Mouse (Mus musculus): ENCODE measurements at regions not wholly inside any gene's neighbourhood (a gene's known extent, or its start where the extent isn't known, plus 50 kb on each side); places are given as distances from the start of the nearest gene placed in this dataset.
A peak's percentile ranks its signal among the peaks of the same experiment; 100 is the strongest.

- no peak for DNase-seq
Observed at GRCm38 (mm10) chr16:77301270-77302171, 288.0 kb downstream of the Usp25 start.

GRCm38 (mm10) chr16:77300572-77301213 lies 287.2 kb downstream of the Usp25 start:
- DNase-seq, result no peak

GRCm38 (mm10) chr16:77295574-77296355 lies 282.3 kb downstream of the Usp25 start:
- DNase-seq, result no peak

- DNase-seq, result no peak
Observed at GRCm38 (mm10) chr16:77292317-77292771, 278.8 kb downstream of the Usp25 start.

GRCm38 (mm10) chr16:77291723-77292316 lies 278.3 kb downstream of the Usp25 start:
- no peak for DNase-seq

- no peak for DNase-seq
Observed at GRCm38 (mm10) chr16:77284205-77284604, 270.7 kb downstream of the Usp25 start.

- no peak for DNase-seq
Observed at GRCm38 (mm10) chr16:77279916-77280315, 266.4 kb downstream of the Usp25 start.

- no peak for DNase-seq
Observed at GRCm38 (mm10) chr16:77279495-77279894, 266.0 kb downstream of the Usp25 start.

- no peak for DNase-seq
Observed at GRCm38 (mm10) chr16:77273306-77273705, 259.8 kb downstream of the Usp25 start.

GRCm38 (mm10) chr16:77268926-77269325 lies 255.4 kb downstream of the Usp25 start:
- DNase-seq, result no peak

GRCm38 (mm10) chr16:77267679-77268078 lies 254.2 kb downstream of the Usp25 start:
- DNase-seq, result peak; percentile 77

GRCm38 (mm10) chr16:77252349-77252748 lies 238.8 kb downstream of the Usp25 start:
- DNase-seq, result no peak

GRCm38 (mm10) chr16:77251422-77251821 lies 237.9 kb downstream of the Usp25 start:
- no peak for DNase-seq

- DNase-seq, result no peak
Observed at GRCm38 (mm10) chr16:77240876-77241275, 227.4 kb downstream of the Usp25 start.

GRCm38 (mm10) chr16:77239176-77239790 lies 225.8 kb downstream of the Usp25 start:
- DNase-seq, result no peak

- no peak for DNase-seq
Observed at GRCm38 (mm10) chr16:77238358-77239175, 225.1 kb downstream of the Usp25 start.

- no peak for DNase-seq
Observed at GRCm38 (mm10) chr16:77237631-77238357, 224.3 kb downstream of the Usp25 start.

GRCm38 (mm10) chr16:77237272-77237603 lies 223.7 kb downstream of the Usp25 start:
- DNase-seq, result no peak

- DNase-seq, result peak; percentile 82
Observed at GRCm38 (mm10) chr16:77236509-77237271, 223.2 kb downstream of the Usp25 start.

GRCm38 (mm10) chr16:77236021-77236420 lies 222.5 kb downstream of the Usp25 start:
- peak; percentile 77 for DNase-seq

Data from cerebellum, adult 9-11 months (tissue).